Mouse (Mus musculus) retina, postnatal 1 day (tissue): ENCODE data around the gene Gm21874.
"Not testable (repeated sequence)": the region's sequence is repeated elsewhere in the genome, so short reads cannot be mapped to it uniquely, and the experiment has no call there.

Experiments
- DNase-seq: peaks from one replicate; pipeline ENCODE4 v3.0.0-alpha.2; 2012

Gm21874 gene

DNA sequence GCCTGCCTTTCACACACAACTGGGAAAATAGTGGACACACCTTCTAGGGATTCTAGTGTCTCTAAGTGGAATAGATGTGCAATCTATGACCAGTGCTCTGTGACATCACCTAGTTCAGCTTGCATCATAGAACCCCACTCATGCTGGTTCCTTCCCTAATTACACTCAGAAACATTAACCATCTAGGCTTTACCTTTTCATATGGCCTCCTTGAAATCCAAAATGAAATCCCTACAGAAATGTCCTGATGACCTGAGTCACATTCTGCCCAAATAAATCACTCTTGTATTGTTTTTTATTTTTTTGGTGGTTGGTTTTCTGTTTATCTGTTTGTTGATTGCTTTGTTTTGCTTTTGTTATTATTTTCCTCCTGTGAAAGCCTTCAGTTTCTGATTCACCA, at the start of gene Gm21874:
Gm21874 (minus strand) TSS at position 101 of the 400 bp plus-strand sequence.
- DNase-seq: not testable (repeated sequence)
